Mouse (Mus musculus) cerebellum, adult (tissue): Measurements from ENCODE around the gene Nmnat2.

Source experiments
- ATAC-seq: cut with Nextera tagmentation; 2 replicates; pipeline ENCODE4 v1.9.2; 2017; ENCODE audit warnings: mild to moderate bottlenecking, moderate library complexity, mixed read lengths; ENCODE audit not compliant: insufficient number of reproducible peaks, low FRiP score, low TSS enrichment

The Nmnat2 gene

GRCm38 (mm10) chr1:153014431-153015186 lies 59.8 kb downstream of the Nmnat2 start:
- ATAC-seq: peak; percentile 47

- no peak for ATAC-seq
Observed at GRCm38 (mm10) chr1:153016465-153017163, 61.8 kb downstream of the Nmnat2 start.

GRCm38 (mm10) chr1:153019128-153019527 lies 64.3 kb downstream of the Nmnat2 start:
- ATAC-seq: no peak

GRCm38 (mm10) chr1:153019623-153020022 lies 64.8 kb downstream of the Nmnat2 start:
- ATAC-seq: no peak

GRCm38 (mm10) chr1:153021034-153021638 lies 66.3 kb downstream of the Nmnat2 start:
- ATAC-seq: no peak

- no peak for ATAC-seq
Observed at GRCm38 (mm10) chr1:153023018-153023417, 68.2 kb downstream of the Nmnat2 start.

GRCm38 (mm10) chr1:153023875-153024274 lies 69.1 kb downstream of the Nmnat2 start:
- ATAC-seq: no peak

- ATAC-seq: no peak
Observed at GRCm38 (mm10) chr1:153024453-153024852, 69.7 kb downstream of the Nmnat2 start.

GRCm38 (mm10) chr1:153031345-153031744 lies 76.6 kb downstream of the Nmnat2 start:
- ATAC-seq: no peak

- ATAC-seq: no peak
Observed at GRCm38 (mm10) chr1:153031954-153032353, 77.2 kb downstream of the Nmnat2 start.

- ATAC-seq: no peak
Observed at GRCm38 (mm10) chr1:153033145-153033908, 78.5 kb downstream of the Nmnat2 start.

- ATAC-seq: no peak
Observed at GRCm38 (mm10) chr1:153034064-153034463, 79.3 kb downstream of the Nmnat2 start.

GRCm38 (mm10) chr1:153035328-153035944 lies 80.6 kb downstream of the Nmnat2 start:
- ATAC-seq: peak; percentile 42; the same call in 1 of the 2 replicates

GRCm38 (mm10) chr1:153037353-153038345 lies 82.9 kb downstream of the Nmnat2 start:
- no peak; the same call in 1 of the 2 replicates for ATAC-seq

- ATAC-seq: peak; percentile 32; the same call in 1 of the 2 replicates
Observed at GRCm38 (mm10) chr1:153040091-153040490, 85.3 kb downstream of the Nmnat2 start.

- no peak for ATAC-seq
Observed at GRCm38 (mm10) chr1:153041046-153041445, 86.3 kb downstream of the Nmnat2 start.

GRCm38 (mm10) chr1:153042318-153042717 lies 87.5 kb downstream of the Nmnat2 start:
- no peak for ATAC-seq

GRCm38 (mm10) chr1:153043332-153043731 lies 88.5 kb downstream of the Nmnat2 start:
- no peak for ATAC-seq

GRCm38 (mm10) chr1:153045368-153045767 lies 90.6 kb downstream of the Nmnat2 start:
- ATAC-seq: peak; percentile 56; the same call in 1 of the 2 replicates
